Mouse (Mus musculus): ENCODE data around the gene Rnf11.

DNA sequence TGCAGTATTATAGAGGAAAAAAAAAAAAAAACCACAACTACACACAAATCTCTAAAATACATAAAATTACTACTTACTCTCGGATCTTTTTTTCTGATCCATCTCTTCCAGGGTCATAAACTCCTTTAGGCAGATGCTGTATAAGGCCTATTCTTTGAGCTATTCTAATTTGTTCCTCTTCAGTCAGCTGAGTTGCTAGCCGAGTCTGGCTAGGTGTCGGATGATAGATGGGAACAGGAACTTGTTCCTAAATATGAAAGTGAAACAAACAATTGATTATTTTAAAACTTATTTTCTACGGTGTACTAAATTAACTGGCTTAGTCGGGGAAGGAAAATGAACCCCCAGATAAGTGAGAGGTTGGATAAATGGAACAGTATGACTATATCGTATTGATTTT is 27.7 kb downstream of the Rnf11 start:
- no peak for TF ChIP-seq CTCF (conservative IDR thresholded peaks at IDR 0.05; ENCODE audit: insufficient read depth, insufficient read length, low read depth, low read length)
- no peak for TF ChIP-seq POLR2A (IDR thresholded peaks at IDR 0.05; ENCODE audit: low read depth, low read length)

Measured in kidney, adult 2 months (tissue).